Mouse (Mus musculus): ENCODE measurements around the gene Scyl3. TPM values are rescaled to one million over a fixed set of nuclear protein-coding genes. Genes with fewer than 3 reads are reported as not detected.

Scyl3 gene
- polyA plus RNA-seq, 1 experiment: 6.3 TPM

DNA sequence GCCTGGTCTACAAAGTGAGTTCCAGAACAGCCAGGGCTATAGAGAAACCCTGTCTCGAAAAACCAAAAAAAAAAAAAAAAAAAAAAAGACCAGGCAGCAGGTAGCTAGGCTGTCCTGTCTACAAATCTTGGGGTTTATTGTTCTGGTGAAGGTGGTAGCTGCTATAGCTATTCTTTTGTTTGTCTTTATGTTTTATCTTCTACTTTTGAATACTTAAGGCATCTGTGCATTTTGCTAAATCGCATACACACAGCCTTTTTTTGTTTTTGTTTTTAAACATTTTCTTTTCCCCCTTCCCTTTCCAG lies 66.7 kb downstream of the Scyl3 start:
- H3K4me1 ChIP-seq (ENCODE audit: control insufficient read depth, insufficient read depth, insufficient read length, low read length): no peaks in the 10 kb centered on the region
- no peak overlapping the region for H3K27ac ChIP-seq (replicated peaks; ENCODE audit: low read depth, low read length)
- H3K4me3 ChIP-seq (ENCODE audit: insufficient read depth, low read depth, low read length): peak overlapping the region; percentile 96

GRCm38 (mm10) chr1:164001831-164002452 lies 73.0 kb downstream of the Scyl3 start:
- no peaks in the 10 kb centered on the region for H3K4me1 ChIP-seq (ENCODE audit: control insufficient read depth, insufficient read depth, insufficient read length, low read length)
- no peak overlapping the region for H3K4me3 ChIP-seq (ENCODE audit: insufficient read depth, low read depth, low read length)
- no peak overlapping the region for H3K27ac ChIP-seq (replicated peaks; ENCODE audit: low read depth, low read length)

GRCm38 (mm10) chr1:164004311-164004710 lies 75.4 kb downstream of the Scyl3 start:
- Histone ChIP-seq H3K27ac (replicated peaks; ENCODE audit: low read depth, low read length) (no peak overlapping the region), H3K4me3 (ENCODE audit: insufficient read depth, low read depth, low read length) (no peak overlapping the region), H3K4me1 (ENCODE audit: control insufficient read depth, insufficient read depth, insufficient read length, low read length) (no peaks in the 10 kb centered on the region)

Other genes with a start within 250 kb of the Scyl3 start
- not detected in 2 replicates for gene Mettl11b, start 203.9 kb upstream of the Scyl3 start, polyA plus RNA-seq (2012; ENCODE audit: insufficient read depth, insufficient read length, missing spikeins)
- 9.8 and 13.7 TPM in 2 replicates for gene Kifap3, start 149.5 kb upstream of the Scyl3 start, polyA plus RNA-seq (2012; ENCODE audit: insufficient read depth, insufficient read length, missing spikeins)
- gene BC055324, start 65.7 kb downstream of the Scyl3 start, polyA plus RNA-seq (2012; ENCODE audit: insufficient read depth, insufficient read length, missing spikeins): not detected in 2 replicates
- 2.3 and 5.1 TPM in 2 replicates for gene Mettl18, start 65.8 kb downstream of the Scyl3 start, polyA plus RNA-seq (2012; ENCODE audit: insufficient read depth, insufficient read length, missing spikeins)
- gene Sele, start 119.1 kb downstream of the Scyl3 start, polyA plus RNA-seq (2012; ENCODE audit: insufficient read depth, insufficient read length, missing spikeins): 0.38 TPM in 1 of 2 replicates, not detected in the other
- gene Sell, start 132.9 kb downstream of the Scyl3 start, polyA plus RNA-seq (2012; ENCODE audit: insufficient read depth, insufficient read length, missing spikeins): 1.3 TPM in 1 of 2 replicates, not detected in the other
- 1.7 and 2.4 TPM in 2 replicates for gene Selp, start 186.2 kb downstream of the Scyl3 start, polyA plus RNA-seq (2012; ENCODE audit: insufficient read depth, insufficient read length, missing spikeins)
- gene F5, start 222.7 kb downstream of the Scyl3 start, polyA plus RNA-seq (2012; ENCODE audit: insufficient read depth, insufficient read length, missing spikeins): 0.25 and 0.40 TPM in 2 replicates

All from brown adipose tissue, adult 24 weeks (tissue).